In the genomic region with DNA sequence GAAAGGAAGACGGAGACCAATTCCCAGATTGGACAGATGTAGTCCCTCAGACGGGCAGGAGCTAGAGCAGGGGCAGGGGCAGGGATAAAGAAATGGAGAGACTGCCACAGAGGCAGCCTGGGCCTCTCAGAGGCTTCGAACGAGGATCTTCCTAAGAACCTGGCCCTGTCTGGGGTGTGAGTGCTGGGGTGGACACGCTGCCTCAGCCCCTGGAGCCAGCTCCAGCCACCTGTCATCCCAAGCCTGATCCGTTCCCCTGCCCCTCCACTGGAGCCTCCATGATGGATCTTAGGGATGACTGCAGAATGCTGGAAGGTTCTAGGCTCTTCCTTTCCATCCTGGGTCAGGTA, we compare ENCODE assay signal across 8 mouse cellular contexts. TPM values are rescaled to one million over a fixed set of nuclear protein-coding genes. Genes with fewer than 3 reads are reported as not detected.
A peak's percentile ranks its signal among the peaks of the same experiment; 100 is the strongest.
DNase-seq lines count a peak whose midpoint lies in the region; ATAC-seq lines count a peak whose summit lies in the region.

No protein-coding gene starts in this region.

- H3K9me3 ChIP-seq in megakaryocyte, embryonic 14.5 days: no peaks in the 10 kb centered on the region
- H3K9me3 ChIP-seq in stomach, embryonic 15.5 days: no peaks in the 10 kb centered on the region

- DNase-seq in cerebellum, adult 9-10 months: peak; percentile 35
- DNase-seq in kidney, postnatal 4 days: peak; percentile 46 to 59
- no peak for DNase-seq in adipocyte (ENCODE audit: low spot score)
- no peak for DNase-seq in spleen, adult 18-20 months

- ATAC-seq in cerebellum, adult (ENCODE audit: insufficient number of reproducible peaks, low FRiP score, low TSS enrichment): no peak
- ATAC-seq in megakaryocyte, adult 5-6 weeks (ENCODE audit: poor library complexity, severe bottlenecking): no peak
- ATAC-seq in stomach, embryonic 15.5 days (ENCODE audit: insufficient read depth, low FRiP score, low read depth): no peak

- H3K4me1 ChIP-seq in megakaryocyte, embryonic 14.5 days: peaks cover 97% of the 10 kb centered on the region
- H3K4me1 ChIP-seq in stomach, embryonic 15.5 days: peaks cover 60% of the 10 kb centered on the region

- peaks cover 56% of the 10 kb centered on the region for H3K36me3 ChIP-seq in megakaryocyte, embryonic 14.5 days (replicated peaks; ENCODE audit: low read length)
- no peaks in the 10 kb centered on the region for H3K36me3 ChIP-seq in stomach, embryonic 15.5 days

- H3K4me3 ChIP-seq in megakaryocyte, embryonic 14.5 days (replicated peaks): peak overlapping the region; percentile 86
- H3K4me3 ChIP-seq in stomach, embryonic 15.5 days (replicated peaks): no peak overlapping the region

- no peak overlapping the region for H3K4me2 ChIP-seq in stomach, embryonic 15.5 days

- 38% methylated on average over 6 of the region's 6 CpGs for WGBS in stomach, embryonic 15.5 days

- no peaks in the 10 kb centered on the region for H3K27me3 ChIP-seq in megakaryocyte, embryonic 14.5 days (replicated peaks)
- no peaks in the 10 kb centered on the region for H3K27me3 ChIP-seq in stomach, embryonic 15.5 days (replicated peaks)

- H3K9ac ChIP-seq in stomach, embryonic 15.5 days: no peak overlapping the region

- peak overlapping the region; percentile 91 for H3K27ac ChIP-seq in stomach, embryonic 15.5 days

RNA-seq across cellular contexts. Expression of gene Cuedc1, which starts 20.2 kb away (rescaled TPM):
- polyA plus RNA-seq in megakaryocyte, embryonic 14.5 days (2012; ENCODE audit: insufficient read depth, low replicate concordance): 294 and 346 TPM in 2 replicates
- total RNA-seq in megakaryocyte, adult 5-6 weeks (2015): 0.67 and 0.73 TPM in 2 replicates
- total RNA-seq in megakaryocyte, adult 5-6 weeks (2017): 1.3 and 2.2 TPM in 2 replicates
- 23.8 and 26.7 TPM in 2 replicates for polyA plus RNA-seq in stomach, embryonic 15.5 days (2015; fragmentation: Nextera tagmentation; extraction: Ambion mirVana)

RNA-seq across cellular contexts. Expression of gene Vezf1, which starts 50.0 kb away (rescaled TPM):
- polyA plus RNA-seq in megakaryocyte, embryonic 14.5 days (2012; ENCODE audit: insufficient read depth, low replicate concordance): 5.8 and 9.9 TPM in 2 replicates
- total RNA-seq in megakaryocyte, adult 5-6 weeks (2015): 46.4 and 55.3 TPM in 2 replicates
- 22.6 and 25.0 TPM in 2 replicates for total RNA-seq in megakaryocyte, adult 5-6 weeks (2017)
- polyA plus RNA-seq in stomach, embryonic 15.5 days (2015; fragmentation: Nextera tagmentation; extraction: Ambion mirVana): 34.0 and 35.1 TPM in 2 replicates

Comparison
In these comparisons a context has a peak if more than half of its experiments do, and no peak if none do; other contexts are left out.
1. DNase-seq: peak in cerebellum, adult 9-10 months (single experiment) and kidney, postnatal 4 days (2 of 2); none in adipocyte (single experiment) and spleen, adult 18-20 months (0 of 2).
2. RNA of gene Cuedc1, which starts 20.2 kb away (polyA plus RNA-seq): 294 to 346 TPM in megakaryocyte, embryonic 14.5 days; 23.8 to 26.7 TPM in stomach, embryonic 15.5 days; every median in the first group is over 10 times any median in the second.